In genomic region chr7:133167903-133168302, GRCm38 (mm10) we compare ENCODE assay signal across 16 mouse cellular contexts. TPM values are rescaled to one million over a fixed set of nuclear protein-coding genes. Genes with fewer than 3 reads are reported as not detected.
"Had no signal": no experiment of that assay in that cellular context is flagged by ENCODE, and none has a peak within 500 bp of the region (broad histone marks: within the 10 kb centered on the region; RNA-seq: fewer than 3 reads in every experiment).

No protein-coding gene starts in this region.

- DNase-seq: retina, postnatal 1 day; right cerebral cortex, adult 18-20 months; right cerebral cortex, postnatal 14 days; right cerebral cortex, postnatal 25 days; right cerebral cortex, postnatal 4 days; spleen, adult 18-20 months; thymus, adult 18-20 months; thymus, adult 2 months; thymus, postnatal 14 days; thymus, postnatal 25 days; thymus, postnatal 36 days; thymus, postnatal 4 days had no signal

- H3K27ac ChIP-seq: neural tube, embryonic 15.5 days; stomach, embryonic 15.5 days; stomach, postnatal 0 days had no signal

- H3K27me3 ChIP-seq: neural tube, embryonic 15.5 days; stomach, embryonic 15.5 days had no signal

- H3K4me3 ChIP-seq: neural tube, embryonic 15.5 days; stomach, embryonic 15.5 days had no signal

- H3K4me2 ChIP-seq: neural tube, embryonic 15.5 days; stomach, embryonic 15.5 days had no signal

- H3K9ac ChIP-seq: neural tube, embryonic 15.5 days; stomach, embryonic 15.5 days had no signal

- H3K9me3 ChIP-seq: neural tube, embryonic 15.5 days; stomach, embryonic 15.5 days had no signal

- H3K36me3 ChIP-seq: neural tube, embryonic 15.5 days; stomach, embryonic 15.5 days had no signal

RNA-seq across cellular contexts. Expression of gene Fgfr2, which starts 44.8 kb away (rescaled TPM):
- total RNA-seq: neutrophil, adult 5-6 weeks had no signal
